Mouse (Mus musculus): ENCODE results near the gene Cacnb4. TPM values are rescaled to one million over a fixed set of nuclear protein-coding genes. Genes with fewer than 3 reads are reported as not detected.

Cacnb4 gene
- polyA plus RNA-seq, 1 experiment: 0.06 TPM

GRCm38 (mm10) chr2:52623461-52623860 is 53.2 kb downstream of the Cacnb4 start:
- Histone ChIP-seq H3K36me3 (ENCODE audit: control insufficient read depth, insufficient read depth, low read length) (no peaks in the 10 kb centered on the region), H3K4me1 (ENCODE audit: control insufficient read depth, insufficient read depth, insufficient read length) (no peaks in the 10 kb centered on the region), H3K4me3 (ENCODE audit: extremely low read depth, insufficient read depth, insufficient read length) (no peak overlapping the region), H3K27me3 (ENCODE audit: control insufficient read depth, insufficient read depth, low read length) (no peaks in the 10 kb centered on the region), H3K27ac (ENCODE audit: insufficient read depth, low read length) (no peak overlapping the region)
- TF ChIP-seq POLR2A (IDR thresholded peaks at IDR 0.05; ENCODE audit: low read depth, low read length) (no peak), CTCF (IDR thresholded peaks at IDR 0.05; ENCODE audit: extremely low read depth, insufficient read depth, insufficient read length, insufficient replicate concordance) (no peak)
- DNase-seq (ENCODE audit: low read depth in 1 of 2, low spot score in 2 of 2): no peak
- 81% methylated on average over 4 of the region's 4 CpGs for WGBS

GRCm38 (mm10) chr2:52622616-52623015 is 54.0 kb downstream of the Cacnb4 start:
- Histone ChIP-seq H3K4me1 (ENCODE audit: control insufficient read depth, insufficient read depth, insufficient read length) (no peaks in the 10 kb centered on the region), H3K27ac (ENCODE audit: insufficient read depth, low read length) (no peak overlapping the region), H3K4me3 (ENCODE audit: extremely low read depth, insufficient read depth, insufficient read length) (no peak overlapping the region), H3K36me3 (ENCODE audit: control insufficient read depth, insufficient read depth, low read length) (no peaks in the 10 kb centered on the region), H3K27me3 (ENCODE audit: control insufficient read depth, insufficient read depth, low read length) (no peaks in the 10 kb centered on the region)
- TF ChIP-seq POLR2A (IDR thresholded peaks at IDR 0.05; ENCODE audit: low read depth, low read length): no peak
- TF ChIP-seq CTCF (IDR thresholded peaks at IDR 0.05; ENCODE audit: extremely low read depth, insufficient read depth, insufficient read length, insufficient replicate concordance): no peak
- no peak for DNase-seq (ENCODE audit: low read depth in 1 of 2, low spot score in 2 of 2)
- 80% methylated on average over 2 of the region's 2 CpGs for WGBS

- no peak for TF ChIP-seq CTCF (IDR thresholded peaks at IDR 0.05; ENCODE audit: extremely low read depth, insufficient read depth, insufficient read length, insufficient replicate concordance)
- TF ChIP-seq POLR2A (IDR thresholded peaks at IDR 0.05; ENCODE audit: low read depth, low read length): no peak
- Histone ChIP-seq H3K27me3 (ENCODE audit: control insufficient read depth, insufficient read depth, low read length) (no peaks in the 10 kb centered on the region), H3K27ac (ENCODE audit: insufficient read depth, low read length) (no peak overlapping the region), H3K4me1 (ENCODE audit: control insufficient read depth, insufficient read depth, insufficient read length) (no peaks in the 10 kb centered on the region), H3K36me3 (ENCODE audit: control insufficient read depth, insufficient read depth, low read length) (no peaks in the 10 kb centered on the region), H3K4me3 (ENCODE audit: extremely low read depth, insufficient read depth, insufficient read length) (peak overlapping the region; percentile 9; the same call in 1 of the 2 replicates)
- 46% methylated on average over 17 of the region's 17 CpGs for WGBS
- no peak for DNase-seq (ENCODE audit: low read depth in 1 of 2, low spot score in 2 of 2)
Measured at GRCm38 (mm10) chr2:52619406-52619974, 57.1 kb downstream of the Cacnb4 start.

GRCm38 (mm10) chr2:52618804-52619203 is 57.8 kb downstream of the Cacnb4 start:
- Histone ChIP-seq H3K4me3 (ENCODE audit: extremely low read depth, insufficient read depth, insufficient read length) (no peak overlapping the region), H3K27ac (ENCODE audit: insufficient read depth, low read length) (no peak overlapping the region), H3K4me1 (ENCODE audit: control insufficient read depth, insufficient read depth, insufficient read length) (no peaks in the 10 kb centered on the region), H3K27me3 (ENCODE audit: control insufficient read depth, insufficient read depth, low read length) (no peaks in the 10 kb centered on the region), H3K36me3 (ENCODE audit: control insufficient read depth, insufficient read depth, low read length) (no peaks in the 10 kb centered on the region)
- no peak for DNase-seq (ENCODE audit: low read depth in 1 of 2, low spot score in 2 of 2)
- TF ChIP-seq CTCF (IDR thresholded peaks at IDR 0.05; ENCODE audit: extremely low read depth, insufficient read depth, insufficient read length, insufficient replicate concordance) (no peak), POLR2A (IDR thresholded peaks at IDR 0.05; ENCODE audit: low read depth, low read length) (no peak)
- WGBS: 31% methylated on average over 2 of the region's 2 CpGs

- no peak for DNase-seq (ENCODE audit: low read depth in 1 of 2, low spot score in 2 of 2)
- Histone ChIP-seq H3K27ac (ENCODE audit: insufficient read depth, low read length) (no peak overlapping the region), H3K4me1 (ENCODE audit: control insufficient read depth, insufficient read depth, insufficient read length) (no peaks in the 10 kb centered on the region), H3K27me3 (ENCODE audit: control insufficient read depth, insufficient read depth, low read length) (no peaks in the 10 kb centered on the region), H3K36me3 (ENCODE audit: control insufficient read depth, insufficient read depth, low read length) (no peaks in the 10 kb centered on the region), H3K4me3 (ENCODE audit: extremely low read depth, insufficient read depth, insufficient read length) (no peak overlapping the region)
- no peak for TF ChIP-seq POLR2A (IDR thresholded peaks at IDR 0.05; ENCODE audit: low read depth, low read length)
- no peak for TF ChIP-seq CTCF (IDR thresholded peaks at IDR 0.05; ENCODE audit: extremely low read depth, insufficient read depth, insufficient read length, insufficient replicate concordance)
- 92% methylated on average over 5 of the region's 5 CpGs for WGBS
Measured at GRCm38 (mm10) chr2:52615429-52615828, 61.2 kb downstream of the Cacnb4 start.

GRCm38 (mm10) chr2:52613888-52614287 is 62.7 kb downstream of the Cacnb4 start:
- Histone ChIP-seq H3K4me1 (ENCODE audit: control insufficient read depth, insufficient read depth, insufficient read length) (no peaks in the 10 kb centered on the region), H3K27me3 (ENCODE audit: control insufficient read depth, insufficient read depth, low read length) (no peaks in the 10 kb centered on the region), H3K36me3 (ENCODE audit: control insufficient read depth, insufficient read depth, low read length) (no peaks in the 10 kb centered on the region), H3K4me3 (ENCODE audit: extremely low read depth, insufficient read depth, insufficient read length) (no peak overlapping the region), H3K27ac (ENCODE audit: insufficient read depth, low read length) (no peak overlapping the region)
- 92% methylated on average over 4 of the region's 4 CpGs for WGBS
- TF ChIP-seq CTCF (IDR thresholded peaks at IDR 0.05; ENCODE audit: extremely low read depth, insufficient read depth, insufficient read length, insufficient replicate concordance) (no peak), POLR2A (IDR thresholded peaks at IDR 0.05; ENCODE audit: low read depth, low read length) (no peak)
- no peak for DNase-seq (ENCODE audit: low read depth in 1 of 2, low spot score in 2 of 2)

- WGBS: 24% methylated on average over 1 of the region's 1 CpGs
- no peak for DNase-seq (ENCODE audit: low read depth in 1 of 2, low spot score in 2 of 2)
- no peak overlapping the region for H3K27ac ChIP-seq (ENCODE audit: insufficient read depth, low read length)
- no peaks in the 10 kb centered on the region for H3K27me3 ChIP-seq (ENCODE audit: control insufficient read depth, insufficient read depth, low read length)
- TF ChIP-seq CTCF (IDR thresholded peaks at IDR 0.05; ENCODE audit: extremely low read depth, insufficient read depth, insufficient read length, insufficient replicate concordance) (no peak), POLR2A (IDR thresholded peaks at IDR 0.05; ENCODE audit: low read depth, low read length) (no peak)
- H3K4me1 ChIP-seq (ENCODE audit: control insufficient read depth, insufficient read depth, insufficient read length): no peaks in the 10 kb centered on the region
- H3K36me3 ChIP-seq (ENCODE audit: control insufficient read depth, insufficient read depth, low read length): no peaks in the 10 kb centered on the region
- H3K4me3 ChIP-seq (ENCODE audit: extremely low read depth, insufficient read depth, insufficient read length): no peak overlapping the region
Measured at GRCm38 (mm10) chr2:52609486-52609885, 67.1 kb downstream of the Cacnb4 start.
